Mouse (Mus musculus) hindlimb bud, embryonic 11.5 days (tissue): Measurements from ENCODE around the gene AU018091.
"Not testable (repeated sequence)": the region's sequence is repeated elsewhere in the genome, so short reads cannot be mapped to it uniquely, and the experiment has no call there.

Experiments
- DNase-seq: peaks from one replicate; pipeline ENCODE4 v3.0.0-alpha.2; 2012; ENCODE audit warnings: low read depth, low spot score; ENCODE audit errors: extremely low spot score

AU018091 gene

DNA sequence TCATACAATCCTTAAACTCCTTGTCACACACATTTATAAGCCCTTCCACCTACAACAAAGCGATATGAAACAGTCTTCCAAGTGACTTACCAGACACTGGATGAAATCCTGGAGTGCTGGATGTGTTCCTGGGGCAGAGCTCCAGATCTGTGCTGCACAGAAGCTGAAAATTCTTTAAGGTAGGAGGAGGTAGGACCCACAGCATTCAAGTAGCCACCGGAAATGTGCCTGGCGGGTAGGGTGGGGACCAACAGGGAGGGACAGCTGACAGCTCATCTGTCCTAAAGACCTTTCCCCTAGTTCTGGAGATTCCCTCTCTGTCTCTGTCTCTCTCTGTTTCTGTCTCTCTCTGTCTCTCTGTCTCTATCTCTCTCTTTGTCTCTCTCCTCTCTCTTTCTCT, at the start of gene AU018091:
TSS of gene AU018091 (minus strand) at position 279 of the 400 bp plus-strand sequence.
- DNase-seq: no peak

DNA sequence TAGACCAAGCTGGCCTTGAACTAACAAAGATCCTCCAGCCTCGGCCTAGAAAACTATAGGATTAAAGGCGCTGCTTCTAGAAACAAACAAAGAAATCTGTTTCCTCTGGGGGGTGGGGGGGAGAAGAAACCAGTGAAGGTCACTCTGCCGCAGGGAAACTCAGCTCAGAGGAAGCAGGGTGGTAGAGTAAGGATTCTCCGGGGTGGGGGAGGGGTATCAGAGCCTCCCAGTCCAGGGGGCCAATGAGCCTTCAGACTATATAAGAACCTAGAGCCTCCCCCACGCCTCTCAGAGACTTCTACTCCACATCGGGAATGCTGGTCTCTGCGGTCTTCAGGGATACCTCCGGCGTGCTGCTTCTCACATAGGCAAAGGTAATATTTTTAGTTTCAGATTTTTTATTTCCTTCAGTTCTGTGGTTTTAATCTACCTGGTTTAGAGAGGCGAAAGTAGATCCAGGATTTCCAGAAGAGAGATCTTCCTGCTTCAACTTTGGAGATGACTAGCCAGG, 48.6 kb upstream of the AU018091 start:
- no peak for DNase-seq

DNA sequence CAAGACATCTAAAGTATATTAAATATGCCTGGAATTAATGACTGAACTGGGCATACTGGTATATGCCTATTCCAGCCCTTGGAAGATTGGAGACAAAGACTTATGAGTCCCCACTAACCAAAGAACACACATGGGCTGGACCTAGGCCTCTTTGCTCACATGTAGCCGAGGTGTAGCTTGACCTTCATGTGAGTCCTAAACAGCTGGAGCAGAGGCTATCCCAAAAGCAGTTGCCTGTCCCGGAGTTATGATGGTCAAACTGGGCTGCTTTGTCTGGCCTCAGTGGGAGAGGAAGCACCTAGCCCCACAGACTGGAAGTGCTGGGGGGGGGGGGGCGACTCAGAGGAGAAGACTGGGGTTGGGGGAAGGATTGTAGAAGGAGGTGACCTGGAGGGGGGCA, 47.3 kb upstream of the AU018091 start:
- no peak for DNase-seq

GRCm38 (mm10) chr7:3213557-3213956, 44.6 kb upstream of the AU018091 start:
- DNase-seq: no peak

GRCm38 (mm10) chr7:3213156-3213555, 44.2 kb upstream of the AU018091 start:
- no peak for DNase-seq

- no peak for DNase-seq
Observed at GRCm38 (mm10) chr7:3212002-3212790, 43.2 kb upstream of the AU018091 start.

GRCm38 (mm10) chr7:3211518-3211917, 42.5 kb upstream of the AU018091 start:
- DNase-seq: no peak

GRCm38 (mm10) chr7:3210605-3211004, 41.6 kb upstream of the AU018091 start:
- DNase-seq: no peak

- DNase-seq: no peak
Observed at GRCm38 (mm10) chr7:3206520-3206919, 37.5 kb upstream of the AU018091 start.

GRCm38 (mm10) chr7:3204628-3205027, 35.6 kb upstream of the AU018091 start:
- no peak for DNase-seq

- DNase-seq: no peak
Observed at GRCm38 (mm10) chr7:3203890-3204289, 34.9 kb upstream of the AU018091 start.

- DNase-seq: no peak
Observed at GRCm38 (mm10) chr7:3201134-3201705, 32.2 kb upstream of the AU018091 start.

- DNase-seq: no peak
Observed at GRCm38 (mm10) chr7:3198884-3199283, 29.9 kb upstream of the AU018091 start.

- DNase-seq: no peak
Observed at GRCm38 (mm10) chr7:3195850-3196249, 26.8 kb upstream of the AU018091 start.

- DNase-seq: no peak
Observed at GRCm38 (mm10) chr7:3194531-3194930, 25.5 kb upstream of the AU018091 start.

GRCm38 (mm10) chr7:3193905-3194304, 24.9 kb upstream of the AU018091 start:
- no peak for DNase-seq

GRCm38 (mm10) chr7:3193049-3193632, 24.1 kb upstream of the AU018091 start:
- no peak for DNase-seq

DNA sequence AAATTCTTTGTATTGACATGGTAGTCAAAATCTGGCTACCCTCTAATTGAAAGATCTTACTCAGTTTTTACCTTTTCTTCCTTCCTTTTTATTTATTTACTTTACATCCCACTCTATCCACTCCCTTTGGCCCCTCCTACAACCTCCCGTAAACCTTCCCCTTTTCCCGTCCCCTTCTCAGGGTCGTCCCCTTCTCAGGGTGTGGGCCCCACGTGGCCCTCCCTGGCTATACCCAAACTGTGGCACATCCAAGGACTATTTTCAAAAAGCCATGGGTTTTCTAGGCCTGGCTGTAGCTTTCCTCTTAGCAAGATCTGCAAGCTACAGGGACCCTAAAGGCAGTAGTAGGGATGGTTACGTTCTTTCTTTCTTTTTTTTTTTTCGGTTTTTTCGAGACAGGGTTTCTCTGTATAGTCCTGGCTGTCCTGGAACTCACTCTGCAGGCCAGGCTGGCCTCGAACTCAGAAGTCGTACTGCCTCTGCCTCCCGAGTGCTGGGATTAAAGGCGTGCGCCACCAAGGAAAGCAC, 23.0 kb upstream of the AU018091 start:
- no peak for DNase-seq

DNA sequence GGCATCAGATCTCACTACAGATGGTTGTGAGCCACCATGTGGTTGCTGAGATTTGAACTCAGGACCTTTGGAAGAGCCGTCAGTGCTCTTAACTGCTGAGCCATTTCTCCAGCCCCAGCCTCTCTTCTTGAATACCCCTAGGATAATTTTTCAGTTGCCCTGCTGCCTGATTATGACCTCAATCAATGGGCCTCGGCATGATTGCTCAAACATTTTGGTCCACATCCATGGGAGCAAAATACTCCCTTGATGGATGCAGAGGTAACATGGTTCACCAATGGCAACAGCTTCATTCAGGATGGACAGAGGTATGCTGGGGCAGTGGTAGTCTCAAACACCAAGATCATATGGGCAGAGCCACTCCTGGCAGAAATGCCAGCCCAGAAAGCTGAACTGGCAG, 17.7 kb upstream of the AU018091 start:
- not testable (repeated sequence) for DNase-seq

GRCm38 (mm10) chr7:3186136-3186535, 17.1 kb upstream of the AU018091 start:
- DNase-seq: no peak

GRCm38 (mm10) chr7:3184394-3184793, 15.4 kb upstream of the AU018091 start:
- no peak for DNase-seq

DNA sequence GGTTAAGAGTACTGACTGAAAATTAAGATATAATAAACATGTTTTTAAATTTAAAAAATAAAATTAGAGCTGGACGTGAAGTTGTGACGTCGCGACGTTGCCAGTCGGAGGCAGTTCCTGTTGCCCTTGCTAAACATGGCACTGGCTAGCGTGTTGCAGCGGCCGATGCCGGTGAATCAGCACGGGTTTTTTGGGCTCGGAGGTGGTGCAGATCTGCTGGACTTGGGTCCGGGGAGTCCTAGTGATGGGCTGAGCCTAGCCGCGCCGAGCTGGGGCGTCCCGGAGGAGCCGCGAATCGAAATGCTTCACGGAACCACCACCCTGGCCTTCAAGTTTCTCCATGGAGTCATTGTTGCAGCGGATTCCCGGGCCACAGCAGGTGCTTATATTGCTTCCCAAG, 12.0 kb upstream of the AU018091 start:
- not testable (repeated sequence) for DNase-seq
